Mouse (Mus musculus) forebrain, embryonic 14.5 days (tissue): ENCODE results near the gene Entpd6. TPM values are rescaled to one million over a fixed set of nuclear protein-coding genes. Genes with fewer than 3 reads are reported as not detected.

Source experiments
- ATAC-seq: fragments of 200-750 bp; cut with Nextera tagmentation; 2 replicates; pipeline ENCODE4 v1.8.0; 2017; ENCODE audit warnings: mild to moderate bottlenecking, moderate library complexity
- DNase-seq: peaks from one replicate; pipeline ENCODE4 v3.0.0-alpha.2; 2015; ENCODE audit warnings: low spot score
- H3K27ac ChIP-seq: fragments of 300-500 bp; sonication (generic); 2 replicates; pipeline ENCODE4 v1.5.1; 2014; ENCODE audit warnings: low read depth, mild to moderate bottlenecking, control low read depth, low read length, moderate library complexity
- H3K27me3 ChIP-seq: fragments of 300-500 bp; sonication (generic); replicated peaks from 2 replicates; pipeline ENCODE4 v1.6.1; 2014; ENCODE audit warnings: low read length, control low read depth, mixed read lengths; ENCODE audit not compliant: control insufficient read depth, insufficient read depth
- H3K36me3 ChIP-seq: fragments of 300-500 bp; sonication (generic); 2 replicates; pipeline ENCODE4 v1.6.1; 2014; ENCODE audit warnings: low read length, control low read depth; ENCODE audit not compliant: control insufficient read depth, insufficient read depth
- H3K4me1 ChIP-seq: fragments of 300-500 bp; sonication (generic); 2 replicates; pipeline ENCODE4 v1.6.1; 2014; ENCODE audit warnings: antibody characterized with exemption, low read length, control low read depth; ENCODE audit not compliant: control insufficient read depth, insufficient read depth
- H3K4me2 ChIP-seq: fragments of 300-500 bp; sonication (generic); 2 replicates; pipeline ENCODE4 v1.6.1; 2014; ENCODE audit warnings: mild to moderate bottlenecking, control low read depth, low read length
- H3K4me3 ChIP-seq: fragments of 300-500 bp; sonication (generic); 2 replicates; pipeline ENCODE4 v1.5.1; 2014; ENCODE audit warnings: low read depth, low read length, control low read depth
- H3K9ac ChIP-seq: fragments of 300-500 bp; sonication (generic); 2 replicates; pipeline ENCODE4 v1.6.1; 2014; ENCODE audit warnings: mild to moderate bottlenecking, low read length, control low read depth, moderate library complexity
- H3K9me3 ChIP-seq: fragments of 300-500 bp; sonication (generic); replicated peaks from 2 replicates; pipeline ENCODE4 v1.6.1; 2016; ENCODE audit warnings: low read length, control low read depth, mixed read lengths; ENCODE audit not compliant: control insufficient read depth
- WGBS: fragments of 180-500 bp; shearing (Covaris S2); extraction: QIAGEN DNeasy Blood & Tissue Kit; methylation state at CpG from one replicate; pipeline ENCODE4 v1.1.7; 2014; 5-methylcytosine and 5-hydroxymethylcytosine counted together
- polyA plus RNA-seq: library from polyadenylated mRNA; unstranded; fragments of >200 nt; fragmentation: Nextera tagmentation; extraction: Ambion mirVana; gene quantifications from 2 replicates; pipeline ENCODE4 v1.2.1, GENCODE M21; 2014

Gene Entpd6
- polyA plus RNA-seq, 1 experiment from 2014 or later: 32.6 TPM

DNA sequence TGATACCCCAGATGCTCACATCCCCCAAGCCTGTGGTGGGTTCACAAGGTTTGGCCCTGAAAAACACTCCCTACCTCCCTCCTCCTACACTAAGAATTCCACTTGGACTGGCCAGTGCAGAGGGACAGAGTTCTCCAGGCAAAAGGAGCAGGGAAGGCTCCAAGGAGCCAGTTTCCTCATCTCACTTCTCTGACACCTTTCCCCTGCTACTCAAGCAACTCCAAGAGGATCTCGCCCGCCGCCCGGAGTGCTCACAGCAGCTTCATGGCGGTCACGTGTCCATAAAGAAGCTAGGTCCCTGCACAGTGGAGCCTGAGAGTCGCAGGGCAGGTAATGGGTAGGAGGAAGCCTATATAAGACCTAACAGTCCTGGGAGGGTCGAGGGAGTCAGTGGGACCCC lies 23.2 kb downstream of the Entpd6 start:
- Histone ChIP-seq H3K4me3 (no peak overlapping the region), H3K27me3 (no peaks in the 10 kb centered on the region), H3K27ac (no peak overlapping the region), H3K9me3 (no peaks in the 10 kb centered on the region), H3K4me2 (no peak overlapping the region), H3K4me1 (peaks cover 16% of the 10 kb centered on the region; the same call in 1 of the 2 replicates), H3K9ac (no peak overlapping the region), H3K36me3 (peaks cover 18% of the 10 kb centered on the region; the same call in 1 of the 2 replicates)
- DNase-seq: no peak
- WGBS: 87% methylated on average over 8 of the region's 8 CpGs
- ATAC-seq: no peak

DNA sequence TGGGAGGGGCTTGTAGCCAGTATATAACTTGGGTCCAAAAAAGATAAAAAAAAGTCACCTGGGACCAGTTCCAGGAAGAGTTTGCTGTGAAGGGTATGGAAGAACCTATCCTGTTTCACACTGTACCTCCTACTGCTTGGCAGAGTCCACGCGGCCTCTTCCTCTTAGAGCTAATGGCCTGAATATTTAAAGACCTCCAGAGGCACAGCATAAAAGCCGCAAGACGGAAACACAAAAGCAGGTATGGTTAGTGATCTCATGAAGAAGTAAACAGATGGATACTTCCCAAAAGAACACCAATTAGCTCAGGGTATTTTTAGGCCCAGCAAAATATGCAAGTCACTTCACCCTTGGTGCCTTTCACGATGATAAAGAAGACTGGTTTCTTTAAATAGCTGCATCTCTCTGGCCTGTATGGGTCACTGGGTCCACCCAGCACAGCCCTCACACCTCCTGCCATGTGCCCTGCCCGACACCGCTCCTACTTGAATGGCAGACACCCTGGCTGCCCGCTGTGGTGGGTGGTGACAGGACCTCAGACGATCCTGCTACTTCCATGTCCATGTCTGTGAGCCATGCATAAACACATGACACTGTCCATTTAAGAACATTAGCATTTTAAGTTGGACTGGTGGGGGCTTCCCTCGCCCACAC lies 23.8 kb downstream of the Entpd6 start:
- no peak for DNase-seq
- WGBS: 61% methylated on average over 10 of the region's 10 CpGs
- Histone ChIP-seq H3K9me3 (no peaks in the 10 kb centered on the region), H3K27me3 (no peaks in the 10 kb centered on the region), H3K27ac (no peak overlapping the region), H3K4me1 (peaks cover 16% of the 10 kb centered on the region; the same call in 1 of the 2 replicates), H3K4me2 (no peak overlapping the region), H3K4me3 (no peak overlapping the region), H3K9ac (no peak overlapping the region), H3K36me3 (peaks cover 13% of the 10 kb centered on the region; the same call in 1 of the 2 replicates)
- no peak for ATAC-seq

DNA sequence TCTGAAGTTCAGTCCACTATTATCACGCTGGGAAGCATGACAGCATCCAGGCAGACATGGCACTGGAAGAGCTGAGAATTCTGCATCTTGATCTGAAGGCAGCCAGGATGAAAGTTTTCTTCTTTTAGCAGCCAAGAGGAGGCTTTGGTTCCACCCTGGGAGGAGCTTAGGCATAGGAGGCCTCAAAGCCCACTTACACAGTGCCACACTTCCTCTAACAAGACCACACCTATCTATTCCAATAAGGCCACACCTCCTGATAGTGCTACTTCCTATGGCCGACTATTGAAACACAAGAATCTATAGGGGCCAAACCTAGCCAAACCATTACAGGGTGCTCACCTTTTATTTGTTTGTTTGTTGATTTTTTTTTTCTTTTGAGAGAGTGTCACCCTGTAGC lies 34.0 kb downstream of the Entpd6 start:
- Histone ChIP-seq H3K9ac (no peak overlapping the region), H3K4me1 (peaks cover 3% of the 10 kb centered on the region), H3K4me3 (no peak overlapping the region), H3K9me3 (no peaks in the 10 kb centered on the region), H3K4me2 (no peak overlapping the region), H3K36me3 (no peaks in the 10 kb centered on the region), H3K27me3 (no peaks in the 10 kb centered on the region), H3K27ac (no peak overlapping the region)
- no peak for DNase-seq
- no peak for ATAC-seq
- WGBS: 74% methylated on average over 2 of the region's 2 CpGs

DNA sequence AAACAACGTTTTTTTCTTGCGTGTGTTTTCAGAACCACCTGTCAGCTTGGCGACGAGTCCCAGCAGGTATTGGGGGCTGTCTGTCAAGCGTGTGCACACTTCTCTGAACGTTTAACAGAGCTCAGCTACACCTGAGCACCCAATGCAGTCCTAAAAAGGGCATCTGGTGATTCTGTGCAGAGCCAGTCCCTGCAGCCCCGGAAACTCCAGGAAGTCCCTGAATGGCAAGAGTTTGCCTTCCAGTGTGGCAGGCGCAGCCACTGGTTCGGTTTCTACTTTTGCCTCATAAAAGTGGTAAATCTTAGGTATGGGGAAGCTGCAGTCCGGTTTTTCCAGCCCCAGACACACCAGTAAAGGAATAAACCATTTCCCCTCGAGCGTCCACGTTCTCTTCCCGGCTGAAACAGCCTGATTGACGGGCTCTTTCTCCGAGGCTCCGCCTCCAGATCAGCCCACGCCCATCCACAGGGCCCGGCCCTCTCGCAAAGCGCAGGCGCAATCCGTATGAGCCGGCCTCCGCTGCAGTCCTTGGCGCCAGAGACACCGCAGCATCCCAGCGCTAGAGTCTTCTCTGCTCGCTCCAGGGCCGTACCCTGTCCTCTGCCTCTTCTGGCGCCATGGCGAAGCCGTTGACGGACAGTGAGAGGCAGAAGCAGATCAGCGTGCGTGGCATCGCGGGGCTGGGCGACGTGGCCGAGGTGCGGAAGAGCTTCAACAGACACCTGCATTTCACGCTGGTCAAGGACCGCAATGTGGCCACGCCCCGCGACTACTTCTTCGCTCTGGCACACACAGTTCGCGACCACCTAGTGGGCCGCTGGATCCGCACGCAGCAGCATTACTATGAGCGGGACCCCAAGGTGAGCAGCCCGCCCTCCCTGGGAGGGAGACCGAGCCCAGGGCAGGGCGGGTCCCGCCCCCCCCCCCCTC lies 37.7 kb downstream of the Entpd6 start, which contains the start of gene Pygb:
Gene Pygb (plus strand): TSS at position 485 of the 930 bp plus-strand sequence.
- Histone ChIP-seq H3K4me1 (peaks cover 17% of the 10 kb centered on the region), H3K4me3 (peak within 1 kb of the TSS; percentile 79), H3K27me3 (no peaks in the 10 kb centered on the region), H3K4me2 (peak within 1 kb of the TSS; percentile 73), H3K9me3 (no peaks in the 10 kb centered on the region), H3K36me3 (0 out of 2 replicates have a peak, but pooled peaks cover 4% of the 10 kb centered on the region), H3K9ac (peak within 1 kb of the TSS; percentile 78), H3K27ac (peak within 1 kb of the TSS; percentile 60; the same call in 1 of the 2 replicates)
- DNase-seq (peak; percentile 96), ATAC-seq (peak; percentile 97)
- 3% methylated on average over 56 of the region's 58 CpGs for WGBS

DNA sequence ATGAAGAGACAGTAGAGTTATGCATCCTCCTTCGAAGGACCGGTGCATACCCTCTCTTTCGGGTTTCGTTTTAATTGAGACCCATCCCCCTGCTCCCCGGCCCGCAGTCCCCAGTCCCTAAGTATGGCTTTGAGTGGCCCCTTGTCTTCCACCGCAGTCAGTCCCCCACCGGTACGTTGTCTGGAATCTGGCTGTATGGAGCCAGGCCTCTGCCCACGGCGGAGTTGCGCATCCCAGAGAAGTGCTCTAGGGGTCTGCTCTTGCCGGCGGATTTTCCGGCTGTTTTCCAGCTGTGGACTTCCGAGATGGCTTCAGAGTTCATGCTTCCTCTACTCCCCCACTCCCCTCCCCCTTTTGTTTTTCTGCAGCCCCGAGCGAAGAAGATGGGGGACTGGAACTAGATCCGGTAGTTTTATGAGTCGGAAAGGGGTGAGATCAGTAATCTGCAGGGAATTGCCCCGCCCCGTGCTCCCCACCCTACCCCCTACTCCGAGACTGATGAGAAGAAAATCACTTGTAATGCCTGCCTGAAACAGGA lies 38.5 kb downstream of the Entpd6 start:
- ATAC-seq: peak; percentile 45
- 0% methylated on average over 23 of the region's 23 CpGs for WGBS
- Histone ChIP-seq H3K27me3 (no peaks in the 10 kb centered on the region), H3K36me3 (peaks cover 7% of the 10 kb centered on the region; the same call in 1 of the 2 replicates), H3K4me1 (peaks cover 17% of the 10 kb centered on the region), H3K4me2 (peak overlapping the region; percentile 73), H3K4me3 (peak overlapping the region; percentile 79), H3K9ac (peak overlapping the region; percentile 78), H3K9me3 (no peaks in the 10 kb centered on the region), H3K27ac (no peak overlapping the region)
- DNase-seq: peak; percentile 46

DNA sequence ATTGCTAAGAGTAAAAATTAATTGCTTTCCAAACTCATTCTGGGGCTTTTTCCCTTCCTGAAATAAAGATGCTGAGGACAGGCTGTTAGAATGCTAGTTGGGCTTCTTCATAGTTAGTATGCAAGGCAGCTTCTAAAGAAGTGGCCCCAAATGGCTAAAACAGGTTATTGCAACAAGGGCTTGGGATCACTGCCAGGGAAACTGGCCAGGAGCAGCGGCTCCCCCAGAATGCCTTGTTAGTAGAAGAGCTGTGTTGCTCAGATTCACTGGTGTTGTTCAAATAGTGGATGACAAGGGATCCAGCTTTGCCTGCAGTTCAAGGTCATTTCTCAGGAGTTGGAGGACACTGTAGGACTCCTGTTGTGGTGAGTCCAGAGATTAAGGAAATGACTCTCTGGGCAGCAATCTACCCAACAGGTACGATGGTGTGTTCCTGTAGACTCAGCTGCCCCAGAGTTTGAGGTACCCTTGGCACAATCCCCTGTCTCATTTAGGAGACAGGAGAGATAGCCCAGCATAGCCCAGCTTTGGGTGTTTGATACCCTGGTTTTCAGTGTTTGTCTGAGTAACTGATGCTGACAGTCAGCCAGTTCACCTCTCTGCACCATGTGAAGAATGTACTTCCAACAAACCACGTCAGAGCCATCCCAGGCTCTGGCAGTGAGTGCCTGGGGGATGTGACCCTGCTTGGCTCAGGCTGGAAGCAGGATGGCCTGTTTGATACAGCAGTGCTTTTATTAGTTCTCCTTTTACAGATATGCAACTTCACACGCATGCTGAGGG lies 40.1 kb downstream of the Entpd6 start:
- Histone ChIP-seq H3K4me3 (peak overlapping the region; percentile 1; the same call in 1 of the 2 replicates), H3K9me3 (no peaks in the 10 kb centered on the region), H3K36me3 (peaks cover 21% of the 10 kb centered on the region), H3K27me3 (no peaks in the 10 kb centered on the region), H3K4me2 (peak overlapping the region; percentile 73), H3K9ac (peak overlapping the region; percentile 14; the same call in 1 of the 2 replicates), H3K27ac (peak overlapping the region; percentile 61; the same call in 1 of the 2 replicates), H3K4me1 (peaks cover 17% of the 10 kb centered on the region)
- DNase-seq: peak; percentile 88
- WGBS: 49% methylated on average over 4 of the region's 4 CpGs
- ATAC-seq: peak; percentile 16

DNA sequence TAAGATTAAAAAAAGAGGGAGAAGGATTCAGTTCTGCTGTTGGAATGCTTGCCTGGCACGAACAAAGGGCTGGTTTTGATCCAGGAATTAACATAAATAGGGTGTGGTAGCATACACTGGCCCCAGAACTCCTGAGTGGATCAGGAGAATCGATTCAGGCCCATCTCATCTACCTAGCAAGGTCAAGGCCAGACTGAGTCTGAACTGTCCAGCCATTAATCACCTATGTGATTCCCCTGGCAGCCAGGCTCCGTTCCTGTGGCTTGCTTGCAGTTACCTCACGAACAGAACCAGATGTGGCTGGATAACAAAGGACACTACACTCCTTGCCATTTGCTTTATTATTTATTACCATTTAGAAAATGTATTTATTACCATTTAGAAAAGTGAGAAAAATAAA lies 44.5 kb downstream of the Entpd6 start:
- 89% methylated on average over 4 of the region's 4 CpGs for WGBS

DNA sequence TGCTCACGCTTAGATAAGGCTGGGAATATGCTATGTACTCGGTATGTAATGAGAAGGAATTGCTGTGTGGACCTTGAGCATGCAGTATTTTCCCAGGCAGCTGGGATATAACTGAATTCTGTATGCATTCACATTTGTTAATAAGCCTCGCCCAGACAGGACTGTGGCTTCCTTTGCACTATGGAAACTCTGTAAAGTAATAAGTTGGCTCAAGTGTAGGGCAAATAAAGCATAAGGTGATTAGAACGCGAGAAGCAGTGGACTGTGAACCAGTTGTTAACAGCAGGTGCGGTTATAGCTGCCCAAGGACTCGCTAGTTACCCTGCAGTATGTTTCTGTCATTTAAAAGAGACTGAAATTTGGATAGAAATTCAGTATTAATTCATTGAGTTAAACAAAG lies 49.2 kb downstream of the Entpd6 start:
- no peak for ATAC-seq
- Histone ChIP-seq H3K4me2 (no peak overlapping the region), H3K27ac (no peak overlapping the region), H3K4me3 (no peak overlapping the region), H3K27me3 (no peaks in the 10 kb centered on the region), H3K9me3 (no peaks in the 10 kb centered on the region), H3K36me3 (peaks cover 61% of the 10 kb centered on the region), H3K9ac (no peak overlapping the region), H3K4me1 (no peaks in the 10 kb centered on the region)
- DNase-seq: no peak
- WGBS: 81% methylated on average over 7 of the region's 7 CpGs

More for the DNA sequence above, 44.5 kb downstream of the Entpd6 start:
- DNase-seq (no peak), ATAC-seq (no peak)
- H3K4me1 ChIP-seq: peaks cover 8% of the 10 kb centered on the region; the same call in 1 of the 2 replicates
- no peak overlapping the region for H3K9ac ChIP-seq
- H3K9me3 ChIP-seq: no peaks in the 10 kb centered on the region
- H3K27ac ChIP-seq: no peak overlapping the region
- H3K27me3 ChIP-seq: no peaks in the 10 kb centered on the region
- H3K4me3 ChIP-seq: no peak overlapping the region
- H3K36me3 ChIP-seq: peaks cover 55% of the 10 kb centered on the region
- no peak overlapping the region for H3K4me2 ChIP-seq
